Mouse (Mus musculus): Measurements from ENCODE around the gene Akap10.
"Not testable (repeated sequence)": the region's sequence is repeated elsewhere in the genome, so short reads cannot be mapped to it uniquely, and the experiment has no call there.

The Akap10 gene

DNA sequence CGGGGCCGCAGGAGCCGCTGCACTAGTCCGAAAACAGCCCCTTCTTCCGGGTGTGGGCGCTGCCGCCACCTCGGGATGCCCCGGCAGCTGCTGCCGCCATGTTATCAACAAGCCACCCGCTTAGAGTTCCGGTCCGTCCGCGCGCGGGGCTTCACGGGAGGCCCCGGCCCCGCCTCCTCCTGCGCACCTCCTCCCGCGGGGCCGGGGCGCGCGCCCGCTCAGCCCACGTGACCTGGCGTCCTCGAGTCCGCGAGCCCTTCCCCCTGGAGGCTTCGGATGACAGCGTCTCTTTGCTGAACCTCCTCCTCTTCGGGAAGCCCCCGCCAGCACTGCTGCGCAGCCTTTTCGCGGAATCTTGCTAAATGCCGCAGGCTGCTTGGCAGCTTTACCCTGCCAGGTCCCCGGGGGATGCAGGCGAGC is at the start of gene Akap10:
TSS of gene Akap10 (minus strand) at position 155 of the 420 bp plus-strand sequence.
- peak; percentile 95 for DNase-seq (ENCODE audit: low read depth)

DNA sequence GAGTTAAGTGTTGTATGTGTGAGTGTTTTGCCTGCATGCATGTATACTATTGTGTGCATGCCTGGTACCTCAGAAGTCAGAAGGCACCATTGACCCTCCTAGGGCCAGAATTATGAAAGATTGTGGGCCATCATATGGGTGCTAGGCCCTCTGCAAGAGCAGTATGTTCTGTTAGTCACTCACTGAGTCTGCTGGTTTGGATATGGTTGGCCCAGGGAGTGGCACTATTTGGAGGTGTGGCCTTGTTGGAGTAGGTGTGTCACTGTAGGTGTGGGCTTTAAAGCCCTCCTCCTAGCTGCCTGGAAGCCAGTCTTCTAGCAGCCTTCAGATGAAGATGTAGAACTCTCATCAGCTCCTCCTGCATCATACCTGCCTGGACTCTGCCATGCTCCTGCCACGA is 45.7 kb upstream of the Akap10 start:
- no peak for DNase-seq (ENCODE audit: low read depth)

DNA sequence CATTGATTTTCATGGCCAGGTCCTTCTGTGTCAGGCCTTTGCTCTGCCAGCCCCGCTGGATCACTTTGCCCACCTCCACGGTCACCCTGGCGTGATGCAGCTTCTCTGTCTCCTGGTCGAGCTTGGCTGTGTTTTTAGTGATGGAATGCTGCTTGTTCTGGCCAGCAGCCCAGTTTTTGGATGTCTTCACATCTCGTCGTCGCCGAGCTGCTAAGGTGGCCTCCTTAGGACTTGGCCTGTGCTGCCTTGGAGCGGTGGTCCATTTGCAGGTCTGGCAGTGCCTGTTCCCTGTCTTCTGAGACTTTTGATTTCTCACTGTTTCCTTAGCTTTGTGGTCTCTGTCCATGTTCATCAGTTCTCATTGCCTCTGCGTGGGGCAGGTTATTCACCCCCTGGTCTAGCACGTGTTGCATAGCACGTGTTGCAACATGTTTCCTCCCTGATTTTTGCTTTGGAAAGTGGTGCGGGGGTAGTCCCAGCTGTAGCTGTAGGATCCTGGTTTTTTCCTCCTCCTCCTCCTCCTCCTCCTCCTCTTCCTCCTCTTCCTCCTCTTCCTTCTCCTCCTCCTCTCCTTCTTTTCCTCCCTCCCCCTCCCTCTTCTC is 44.2 kb upstream of the Akap10 start:
- no peak for DNase-seq (ENCODE audit: low read depth)

DNA sequence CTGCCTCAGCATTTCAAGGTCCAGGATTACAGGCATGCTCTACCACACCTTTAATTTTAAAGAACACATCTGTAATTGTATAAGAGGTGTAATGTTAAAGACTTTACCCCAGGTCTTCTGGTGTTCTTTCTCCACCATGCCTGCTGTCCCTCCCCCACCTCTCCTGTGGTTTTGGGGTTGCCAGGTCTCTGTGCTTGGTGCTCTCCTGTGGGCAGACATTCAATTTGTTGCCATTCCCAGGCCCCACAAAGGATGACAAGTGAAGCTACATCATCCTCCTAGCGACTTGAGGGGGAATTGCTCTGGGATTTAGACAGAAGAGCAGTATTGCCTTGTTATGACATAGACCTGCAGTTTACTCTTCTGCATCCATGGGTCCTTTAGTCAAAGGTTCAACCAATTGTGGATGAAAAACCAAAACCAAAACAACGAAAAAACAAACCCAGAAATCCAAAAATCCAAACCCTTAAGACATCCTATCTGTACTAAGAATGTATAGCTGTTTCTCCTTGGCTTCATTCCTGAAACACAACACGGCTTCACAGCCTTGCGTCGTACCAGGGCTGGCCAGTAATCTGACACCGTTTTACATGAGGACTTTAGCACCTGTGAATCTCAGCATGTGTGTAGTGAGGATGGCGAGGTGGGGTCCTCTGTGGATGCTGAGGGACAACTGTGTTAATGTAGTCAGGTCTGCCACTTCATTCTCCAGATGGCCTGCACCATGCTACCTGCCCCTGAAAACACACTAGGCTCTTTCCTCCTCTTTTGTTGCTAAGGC is 41.6 kb upstream of the Akap10 start:
- DNase-seq (ENCODE audit: low read depth) = no peak

DNA sequence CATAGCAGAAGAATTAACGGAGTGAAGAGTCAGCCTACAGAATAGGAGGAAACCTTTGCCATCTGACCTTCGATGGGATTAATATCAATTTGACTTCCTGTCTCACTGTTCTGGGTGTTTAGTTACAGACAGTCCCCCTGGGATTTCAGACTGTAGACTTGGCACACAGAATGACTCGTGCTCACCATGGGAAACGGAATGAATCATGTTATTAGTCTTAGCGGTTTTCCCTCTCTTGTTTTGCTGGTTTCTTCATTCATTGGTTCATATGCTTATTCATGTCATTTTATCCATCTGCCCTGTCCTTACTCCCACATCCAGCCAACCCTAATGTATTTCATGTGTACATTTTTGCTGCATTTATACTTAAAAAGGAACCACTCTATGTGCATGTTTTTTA is 40.8 kb upstream of the Akap10 start:
- no peak for DNase-seq (ENCODE audit: low read depth)

DNA sequence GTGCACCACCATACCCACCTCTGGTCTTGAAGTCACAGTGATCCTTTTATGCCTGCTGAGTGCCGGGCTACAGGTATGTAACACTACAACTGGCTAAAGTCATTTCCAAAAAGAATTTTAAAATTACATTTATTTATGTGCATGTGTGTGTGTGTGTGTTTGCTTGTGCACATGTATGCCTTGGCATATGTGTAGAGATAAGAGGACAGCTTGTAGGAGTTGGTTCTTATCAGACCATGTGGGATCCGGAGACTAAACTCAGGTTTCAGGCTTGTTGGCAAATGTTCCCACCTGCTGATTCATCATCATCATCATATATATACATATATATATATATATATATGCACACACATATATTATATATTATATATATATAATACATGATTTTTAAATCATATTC is 38.8 kb upstream of the Akap10 start:
- DNase-seq (ENCODE audit: low read depth) = no peak

DNA sequence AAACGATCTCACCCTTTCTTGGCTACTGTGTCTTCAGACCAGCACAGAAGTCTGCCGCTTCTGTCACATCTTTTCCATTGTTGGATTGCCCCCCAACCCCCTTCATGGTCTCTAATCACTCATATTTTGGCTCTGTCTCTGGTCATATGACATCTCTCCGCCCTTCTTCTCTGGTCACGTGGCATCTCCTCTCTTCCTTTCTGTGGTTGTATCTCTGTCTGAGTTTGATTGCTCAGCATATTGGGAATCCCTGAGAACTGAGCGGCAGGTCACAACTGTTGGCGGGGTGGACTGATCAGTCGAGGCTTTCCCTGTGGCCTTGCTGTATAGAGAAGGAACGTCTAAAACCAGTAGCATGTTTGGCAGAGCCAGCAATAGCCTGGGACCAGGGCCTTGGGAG is 37.0 kb upstream of the Akap10 start:
- no peak for DNase-seq (ENCODE audit: low read depth)

DNA sequence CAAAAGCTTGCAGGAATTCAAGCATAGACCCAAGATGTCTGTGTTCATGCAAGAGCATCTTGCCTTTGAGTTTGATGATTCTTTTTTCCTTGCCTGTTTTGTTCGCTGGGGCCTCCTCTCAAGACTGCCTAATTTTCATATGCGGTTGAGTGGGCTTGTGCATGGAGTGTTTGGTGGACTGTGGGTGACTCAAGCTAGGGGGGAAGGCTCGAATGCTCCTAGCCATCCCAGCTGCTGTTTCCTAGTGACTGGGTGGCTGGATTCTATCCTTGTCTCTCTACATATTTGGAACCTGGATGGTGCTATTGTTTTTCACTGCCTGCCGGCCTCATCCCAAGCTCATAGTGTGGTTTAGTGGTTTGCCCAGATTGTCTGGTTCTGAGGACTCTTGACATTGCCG is 34.6 kb upstream of the Akap10 start:
- DNase-seq (ENCODE audit: low read depth) = no peak

DNA sequence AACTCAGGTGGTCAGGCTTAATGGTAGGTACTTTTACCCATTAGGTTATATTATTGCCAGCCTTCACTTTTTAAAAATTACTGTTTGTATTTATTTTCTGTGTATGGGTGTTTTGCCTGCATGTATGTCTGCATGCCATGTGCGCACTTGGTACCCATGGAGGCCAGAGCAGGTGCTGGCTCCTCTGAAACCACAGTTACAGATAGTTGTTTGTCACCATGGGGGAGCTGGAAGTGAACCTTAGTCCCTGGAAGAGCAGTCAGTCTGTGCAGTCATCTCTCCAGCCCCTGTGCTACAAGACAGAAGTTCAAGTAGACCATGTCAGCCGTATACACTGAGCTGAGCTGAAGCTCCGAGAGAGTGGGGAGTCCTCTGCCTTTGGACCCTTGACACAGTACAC is 33.1 kb upstream of the Akap10 start:
- no peak for DNase-seq (ENCODE audit: low read depth)

DNA sequence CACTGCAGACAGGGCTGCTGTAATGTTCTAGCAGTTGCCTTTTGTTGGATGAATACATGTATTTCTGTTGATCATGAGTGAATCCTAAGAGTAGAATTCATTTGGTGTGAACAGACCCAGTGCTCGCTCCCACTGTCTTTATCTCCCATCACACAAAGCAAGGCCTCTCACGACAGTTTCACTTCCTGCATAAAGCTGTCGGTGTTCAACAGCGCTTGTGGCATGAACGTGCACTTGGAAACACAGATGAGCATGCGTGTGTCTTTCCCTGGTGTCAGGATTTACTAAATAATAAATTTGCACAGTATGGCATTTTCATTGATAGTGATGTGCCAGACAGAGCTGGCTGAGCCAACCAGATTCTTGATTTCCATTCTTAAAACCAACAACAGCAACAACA is 32.6 kb upstream of the Akap10 start:
- no peak for DNase-seq (ENCODE audit: low read depth)

DNA sequence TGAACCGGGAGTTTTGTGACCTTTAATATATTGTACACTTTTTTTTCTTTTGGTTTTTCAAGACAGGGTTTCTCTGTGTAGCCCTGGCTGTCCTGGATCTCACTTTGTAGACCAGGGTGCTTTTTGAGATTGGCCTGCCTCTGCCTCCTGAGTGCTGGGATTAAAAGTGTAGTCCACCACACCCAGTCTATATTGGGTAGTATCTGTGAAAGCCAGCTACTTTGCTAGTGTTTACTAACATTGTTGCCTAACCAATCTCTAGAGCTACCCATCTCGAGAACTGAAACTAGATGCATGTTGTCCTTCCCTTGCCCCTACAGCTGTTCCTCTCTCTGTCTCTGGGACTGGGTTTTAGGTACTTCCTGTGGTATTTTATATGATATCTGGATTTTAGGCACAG is 30.0 kb upstream of the Akap10 start:
- DNase-seq (ENCODE audit: low read depth) = no peak

DNA sequence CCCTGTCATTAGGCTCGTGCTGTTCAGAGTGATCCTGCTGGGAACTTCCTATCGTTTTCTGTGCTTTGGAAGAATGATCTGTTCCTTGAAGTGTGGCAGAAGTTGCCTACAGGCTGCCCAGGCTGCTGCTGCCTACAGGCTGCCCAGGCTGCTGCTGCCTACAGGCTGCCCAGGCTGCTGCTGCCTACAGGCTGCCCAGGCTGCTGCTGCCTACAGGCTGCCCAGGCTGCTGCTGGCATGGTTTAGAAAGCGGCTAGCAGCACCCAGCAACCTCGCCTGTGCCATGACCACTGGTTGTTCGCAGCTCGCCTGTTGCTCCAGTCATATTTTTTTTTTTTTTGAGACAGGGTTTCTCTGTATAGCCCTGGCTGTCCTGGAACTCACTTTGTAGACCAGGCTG is 28.7 kb upstream of the Akap10 start:
- DNase-seq (ENCODE audit: low read depth) = not testable (repeated sequence)

DNA sequence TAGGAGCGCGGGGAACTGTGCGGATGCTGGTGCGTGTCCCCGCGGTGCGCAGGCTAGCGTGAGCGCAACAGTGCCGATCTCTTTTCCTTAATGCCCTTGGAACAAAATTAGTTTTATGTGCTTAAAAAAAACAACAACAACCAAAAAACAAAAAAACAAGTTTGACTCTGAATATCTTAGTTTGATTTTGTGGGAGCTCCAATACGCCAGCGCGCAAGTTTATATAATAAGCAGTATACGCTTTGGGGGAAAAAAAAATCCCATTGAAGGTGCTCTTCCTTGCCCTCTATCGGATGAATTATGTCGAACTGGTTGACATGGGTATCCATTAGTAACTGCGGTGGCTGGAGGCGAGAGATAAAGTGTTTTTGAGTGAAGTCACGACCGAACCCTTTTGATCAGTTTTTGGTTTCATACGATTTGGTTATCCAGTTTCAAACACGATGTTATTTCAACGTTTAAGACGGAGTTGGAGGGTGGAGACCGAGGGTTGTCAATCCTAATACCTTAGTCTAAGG is 27.3 kb upstream of the Akap10 start:
- DNase-seq (ENCODE audit: low read depth) = peak; percentile 47

DNA sequence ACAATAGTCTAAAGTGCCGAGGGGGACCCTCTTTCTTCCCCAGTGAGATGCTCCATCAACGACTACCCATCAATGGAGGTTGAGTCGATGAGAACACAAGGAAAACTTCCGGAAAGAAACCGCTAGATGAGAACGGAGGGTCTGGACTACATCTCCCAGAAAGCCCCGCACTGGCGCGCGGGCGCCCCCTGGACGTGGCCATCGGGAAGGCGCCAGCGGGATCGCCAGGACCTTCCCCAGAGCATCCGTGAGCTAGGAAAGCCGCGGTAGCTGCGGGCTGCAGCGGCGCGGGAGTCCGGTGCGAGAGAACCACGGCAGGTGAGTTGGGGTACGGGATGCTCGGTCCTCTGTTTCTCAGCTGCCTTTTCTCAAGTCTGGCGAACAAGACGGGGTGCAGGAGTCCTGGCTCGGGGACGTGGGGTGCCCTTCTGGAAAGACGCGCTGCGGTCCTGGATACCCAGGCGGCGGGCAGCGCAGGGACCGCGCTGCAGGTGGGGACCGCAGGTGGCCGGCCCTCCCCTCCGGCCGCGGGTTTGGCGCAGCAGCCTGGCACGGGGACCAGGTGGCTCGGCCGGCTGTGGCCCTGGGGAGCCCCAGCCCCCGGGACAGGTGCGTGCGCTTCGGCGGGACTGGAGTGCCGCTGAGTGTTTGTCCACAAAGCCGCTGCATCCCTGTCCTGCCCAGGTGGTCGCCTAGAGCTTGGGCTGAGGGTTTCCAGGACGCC is 26.7 kb upstream of the Akap10 start, which contains the start of gene Specc1:
TSS of gene Specc1 (plus strand) at position 192 of the 724 bp plus-strand sequence.
- DNase-seq (ENCODE audit: low read depth) = peak; percentile 90

DNA sequence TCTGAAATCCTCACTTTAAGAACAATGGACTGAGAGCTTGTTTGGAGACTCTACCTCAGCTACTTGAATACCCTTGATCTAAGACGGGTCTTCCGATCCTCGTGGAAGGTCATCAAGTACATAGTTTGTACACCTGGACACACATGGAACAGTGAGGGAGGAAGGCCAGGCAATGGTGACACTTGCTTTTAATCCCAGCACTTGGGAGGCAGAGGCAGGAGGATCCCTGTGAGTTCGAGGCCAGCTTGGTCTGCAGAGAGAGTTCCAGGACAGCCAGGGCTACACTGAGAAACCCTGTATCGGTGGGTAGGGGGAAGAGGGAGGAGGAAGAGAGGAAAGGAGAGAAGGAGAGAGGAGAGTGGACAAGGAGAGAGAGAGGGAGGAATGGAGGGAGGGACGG is 25.9 kb upstream of the Akap10 start:
- no peak for DNase-seq (ENCODE audit: low read depth)

DNA sequence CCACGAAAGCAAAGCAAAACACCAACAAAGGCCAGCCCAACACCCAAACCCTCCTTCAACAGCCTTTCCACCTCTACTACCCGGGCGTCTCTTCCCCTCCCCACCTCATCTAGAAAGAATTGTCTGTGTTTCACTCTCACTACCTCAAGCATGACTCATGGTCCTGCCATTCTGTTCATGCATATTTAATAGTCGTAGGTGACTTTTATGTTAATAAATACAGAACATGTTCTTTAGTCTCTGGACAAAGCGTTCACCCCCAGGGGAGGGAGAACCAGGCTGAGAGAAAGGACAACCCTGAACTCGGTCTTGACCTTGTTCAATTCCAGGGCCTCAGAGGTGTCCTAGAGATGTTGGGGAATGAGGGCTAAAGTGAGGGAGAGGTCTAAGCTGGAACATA is 25.1 kb upstream of the Akap10 start:
- no peak for DNase-seq (ENCODE audit: low read depth)

DNA sequence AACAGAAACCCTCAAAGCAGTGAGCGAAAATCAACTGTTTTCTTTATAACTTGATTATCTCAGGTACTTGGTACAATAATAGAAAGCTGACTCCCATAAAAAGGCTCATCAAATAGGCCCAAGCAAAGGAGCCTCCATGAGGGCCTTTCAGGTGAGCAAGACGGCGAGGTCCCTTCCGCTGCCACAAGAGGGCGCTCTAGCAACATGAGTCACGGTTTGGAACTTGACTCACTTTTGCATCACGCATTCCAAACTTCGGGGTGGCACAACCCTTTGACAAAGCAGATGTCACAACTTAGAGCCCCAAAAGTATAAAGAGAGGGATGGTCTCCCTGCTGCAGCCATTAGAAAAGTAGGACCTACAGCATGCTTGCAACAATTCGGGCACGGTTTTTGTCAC is 20.6 kb upstream of the Akap10 start:
- peak; percentile 88 for DNase-seq (ENCODE audit: low read depth)

DNA sequence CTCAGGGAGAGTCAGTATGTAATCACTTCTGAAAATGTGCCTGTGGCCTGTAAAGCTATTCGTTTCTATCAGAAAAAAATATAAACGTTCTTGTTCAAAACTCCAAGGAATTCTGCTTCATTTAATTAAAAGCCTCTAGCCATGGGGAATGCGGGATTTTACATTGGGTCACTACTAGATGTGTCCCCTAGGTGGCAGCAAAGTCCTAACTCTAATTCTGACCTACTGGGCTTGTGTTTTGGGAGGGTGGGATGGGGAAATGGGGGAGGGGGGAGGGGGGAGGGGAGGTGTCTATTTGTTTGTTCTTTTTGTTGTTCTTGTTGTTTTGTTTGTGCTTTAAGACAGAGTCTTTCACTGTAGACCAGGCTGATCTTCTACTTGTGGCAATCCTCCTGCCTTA is 19.3 kb upstream of the Akap10 start:
- peak; percentile 70 for DNase-seq (ENCODE audit: low read depth)

DNA sequence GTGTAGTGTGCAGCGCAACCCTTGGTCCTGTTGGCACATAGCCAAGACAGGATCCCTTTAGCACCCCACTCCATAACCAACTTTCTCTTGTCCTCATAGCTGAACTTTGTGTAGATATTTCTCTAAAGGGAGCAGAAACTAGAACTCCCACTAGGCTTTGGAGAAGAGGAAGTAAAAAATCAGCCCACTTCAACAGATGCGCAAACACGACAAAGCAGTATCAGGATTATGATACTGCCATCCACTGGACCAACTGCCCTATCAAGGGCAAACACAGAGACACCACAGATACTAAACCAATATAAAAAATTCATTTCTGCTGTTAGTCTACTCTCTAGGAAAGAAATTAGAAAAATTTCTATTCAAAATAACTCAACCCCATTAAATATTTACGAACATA is 16.6 kb upstream of the Akap10 start:
- no peak for DNase-seq (ENCODE audit: low read depth)

DNA sequence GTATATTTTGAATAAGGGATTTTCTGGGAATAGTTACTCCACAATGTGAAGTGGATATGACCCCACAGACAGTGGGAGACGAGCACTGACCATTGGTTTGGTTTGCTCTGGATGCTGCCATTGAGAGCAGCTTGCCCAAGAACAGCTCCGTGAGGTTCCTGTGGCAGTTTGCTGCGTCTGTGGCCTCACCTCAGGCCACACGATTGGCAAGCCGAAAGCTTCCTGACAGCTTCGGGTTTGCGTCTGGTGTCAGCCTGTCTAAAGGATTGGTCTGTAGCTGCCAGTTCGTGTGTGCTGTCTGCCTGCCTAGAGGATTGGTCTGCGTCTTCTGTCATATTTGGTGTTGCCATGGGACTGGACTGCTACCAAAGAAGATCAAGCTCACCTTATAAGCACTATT is 14.4 kb upstream of the Akap10 start:
- DNase-seq (ENCODE audit: low read depth) = no peak

DNA sequence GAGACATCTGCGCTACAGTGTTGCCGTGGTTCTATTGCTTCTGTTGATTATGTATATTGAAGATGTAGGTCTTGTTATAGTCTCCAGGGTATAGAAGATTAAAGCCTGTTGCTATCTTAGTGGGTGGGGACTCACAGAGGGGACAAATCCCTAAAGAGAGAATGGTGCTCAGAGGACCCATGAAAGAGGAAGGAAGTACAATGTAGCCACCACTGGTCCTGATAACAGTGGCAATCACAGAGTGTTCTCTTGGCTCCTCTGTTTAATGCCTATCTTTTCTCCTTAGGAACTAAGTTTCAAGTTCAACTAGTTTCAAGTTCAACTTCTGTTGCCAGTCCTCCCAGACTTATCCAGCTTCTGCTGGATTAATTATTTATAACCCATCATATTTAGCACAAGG is 12.9 kb upstream of the Akap10 start:
- DNase-seq (ENCODE audit: low read depth) = no peak

DNA sequence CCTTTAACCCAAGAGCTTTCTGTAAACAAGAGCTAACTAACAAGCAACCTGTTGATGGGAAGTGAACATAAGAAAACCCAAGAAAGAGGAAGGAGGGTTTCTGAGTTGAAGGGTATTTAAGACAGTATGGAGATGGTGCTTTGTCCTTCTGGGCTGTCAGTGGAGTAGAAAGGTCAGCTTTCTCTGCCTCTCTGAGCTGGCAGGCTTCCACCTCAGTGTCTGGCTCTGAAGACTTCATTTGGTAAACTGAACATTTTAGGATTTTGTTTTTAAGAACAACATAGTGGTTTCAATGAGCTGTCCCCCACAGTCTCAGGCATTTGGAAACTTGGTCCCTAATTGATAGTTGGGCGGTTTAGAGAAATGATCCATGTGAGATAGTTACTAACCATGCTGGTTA is 7.7 kb upstream of the Akap10 start:
- DNase-seq (ENCODE audit: low read depth) = no peak
